Mouse (Mus musculus) hindbrain, embryonic 14.5 days (tissue): Measurements from ENCODE around the gene Colgalt2. TPM values are rescaled to one million over a fixed set of nuclear protein-coding genes. Genes with fewer than 3 reads are reported as not detected.
"Not testable (repeated sequence)": the region's sequence is repeated elsewhere in the genome, so short reads cannot be mapped to it uniquely, and the experiment has no call there.

ENCODE experiments used
- ATAC-seq: fragments of 200-750 bp; cut with Nextera tagmentation; 2 replicates; pipeline ENCODE4 v1.8.0; 2017; ENCODE audit warnings: moderate number of reproducible peaks, mild to moderate bottlenecking, moderate TSS enrichment, moderate library complexity; ENCODE audit not compliant: low FRiP score
- DNase-seq: peaks from one replicate; pipeline ENCODE4 v3.0.0-alpha.2; 2015; ENCODE audit warnings: low spot score
- H3K27ac ChIP-seq: fragments of 300-500 bp; sonication (generic); 2 replicates; pipeline ENCODE4 v1.5.1; 2014; ENCODE audit warnings: mild to moderate bottlenecking, moderate library complexity
- H3K27me3 ChIP-seq: fragments of 300-500 bp; sonication (generic); 2 replicates; pipeline ENCODE4 v1.6.1; 2014; ENCODE audit warnings: mild to moderate bottlenecking, low read length, mixed read lengths; ENCODE audit not compliant: control insufficient read depth, insufficient read depth
- H3K36me3 ChIP-seq: fragments of 300-500 bp; sonication (generic); replicated peaks from 2 replicates; pipeline ENCODE4 v1.6.1; 2014; ENCODE audit not compliant: control insufficient read depth, insufficient read depth
- H3K4me1 ChIP-seq: fragments of 300-500 bp; sonication (generic); replicated peaks from 2 replicates; pipeline ENCODE4 v1.6.1; 2014; ENCODE audit warnings: antibody characterized with exemption, low read length, mixed read lengths; ENCODE audit not compliant: control insufficient read depth, insufficient read depth
- H3K4me2 ChIP-seq: fragments of 300-500 bp; sonication (generic); replicated peaks from 2 replicates; pipeline ENCODE4 v1.6.1; 2014; ENCODE audit warnings: mild to moderate bottlenecking, moderate library complexity
- H3K4me3 ChIP-seq: fragments of 300-500 bp; sonication (generic); replicated peaks from 2 replicates; pipeline ENCODE4 v1.5.1; 2014; ENCODE audit warnings: mild to moderate bottlenecking, low read length
- H3K9ac ChIP-seq: fragments of 300-500 bp; sonication (generic); 2 replicates; pipeline ENCODE4 v1.6.1; 2014
- H3K9me3 ChIP-seq: fragments of 300-500 bp; sonication (generic); 2 replicates; pipeline ENCODE4 v1.6.1; 2016; ENCODE audit warnings: low read length; ENCODE audit not compliant: control insufficient read depth
- WGBS: fragments of 180-500 bp; shearing (Covaris S2); extraction: QIAGEN DNeasy Blood & Tissue Kit; methylation state at CpG from one replicate; pipeline ENCODE4 v1.1.7; 2014; 5-methylcytosine and 5-hydroxymethylcytosine counted together
- polyA plus RNA-seq: library from polyadenylated mRNA; unstranded; fragments of >200 nt; fragmentation: Nextera tagmentation; extraction: Ambion mirVana; gene quantifications from 2 replicates; pipeline ENCODE4 v1.2.1, GENCODE M21; 2014

The Colgalt2 gene
- polyA plus RNA-seq: 3.4 and 3.9 TPM in 2 replicates

DNA sequence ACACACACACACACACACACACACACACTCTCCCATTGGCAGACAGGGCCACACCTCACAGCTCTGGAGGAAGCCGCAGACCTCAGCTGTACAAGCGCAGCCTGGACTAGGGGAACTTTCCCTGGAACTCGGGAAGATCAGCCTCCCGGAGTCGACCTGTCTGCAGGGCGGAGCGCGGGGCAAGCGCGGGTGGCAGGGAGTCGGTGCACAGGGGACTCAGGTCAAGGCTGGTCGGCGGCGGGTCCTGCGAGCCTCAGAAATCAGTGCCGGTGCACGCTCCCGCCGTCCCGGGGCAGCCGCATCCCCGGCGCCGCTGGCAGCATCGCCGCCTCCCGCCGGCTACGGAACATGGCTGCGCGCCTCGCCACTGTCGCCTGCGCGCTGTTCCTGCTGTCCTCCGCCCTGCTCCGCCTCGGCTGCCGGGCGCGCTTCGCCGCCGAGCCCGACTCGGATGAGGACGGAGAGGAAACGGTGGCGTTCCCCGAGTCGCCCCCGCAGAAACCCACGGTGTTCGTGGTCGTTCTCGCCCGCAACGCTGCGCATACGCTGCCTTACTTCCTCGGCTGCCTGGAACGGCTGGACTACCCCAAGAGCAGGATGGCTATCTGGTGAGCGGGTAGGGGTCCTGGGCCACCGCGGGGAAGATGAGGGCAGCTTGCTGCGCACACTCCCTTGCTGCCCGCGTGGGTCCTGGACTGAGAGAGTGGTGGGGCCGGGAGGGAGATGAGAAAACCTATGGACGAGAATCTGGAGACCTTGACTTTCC, at the start of gene Colgalt2:
TSS of gene Colgalt2 (plus strand) at position 41 of the 766 bp plus-strand sequence.
- ATAC-seq (peak; percentile 90), DNase-seq (peak; percentile 49)
- Histone ChIP-seq H3K4me3 (peak within 1 kb of the TSS; percentile 49), H3K4me1 (peaks cover 9% of the 10 kb centered on the region; the same call in 1 of the 2 replicates), H3K27me3 (peaks cover 9% of the 10 kb centered on the region; the same call in 1 of the 2 replicates), H3K9ac (peak within 1 kb of the TSS; percentile 56), H3K4me2 (peak within 1 kb of the TSS; percentile 79), H3K36me3 (no peaks in the 10 kb centered on the region), H3K27ac (peak within 1 kb of the TSS; percentile 38), H3K9me3 (peaks cover 6% of the 10 kb centered on the region; the same call in 1 of the 2 replicates)
- WGBS: under 1% methylated on average over 70 of the region's 70 CpGs

DNA sequence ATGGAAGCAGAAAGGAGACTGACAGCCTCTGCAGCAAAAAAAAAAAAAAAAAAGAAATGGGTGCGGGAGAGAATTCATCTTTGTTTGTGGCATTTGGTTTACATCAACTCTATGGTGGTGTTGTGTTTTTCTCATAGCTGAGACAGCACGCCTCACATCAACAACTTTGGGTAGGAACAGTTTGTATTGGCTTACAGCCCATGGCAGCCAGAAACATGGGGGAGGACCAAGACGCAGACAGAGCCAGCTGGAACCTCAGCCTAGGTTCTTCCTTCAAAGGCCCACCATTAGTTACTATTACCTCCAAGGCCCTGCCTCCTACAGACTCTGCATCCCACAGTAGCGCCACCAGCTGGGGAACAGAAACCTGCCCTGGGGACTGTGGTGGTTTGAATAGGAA, 42.9 kb upstream of the Colgalt2 start:
- no peak for ATAC-seq

DNA sequence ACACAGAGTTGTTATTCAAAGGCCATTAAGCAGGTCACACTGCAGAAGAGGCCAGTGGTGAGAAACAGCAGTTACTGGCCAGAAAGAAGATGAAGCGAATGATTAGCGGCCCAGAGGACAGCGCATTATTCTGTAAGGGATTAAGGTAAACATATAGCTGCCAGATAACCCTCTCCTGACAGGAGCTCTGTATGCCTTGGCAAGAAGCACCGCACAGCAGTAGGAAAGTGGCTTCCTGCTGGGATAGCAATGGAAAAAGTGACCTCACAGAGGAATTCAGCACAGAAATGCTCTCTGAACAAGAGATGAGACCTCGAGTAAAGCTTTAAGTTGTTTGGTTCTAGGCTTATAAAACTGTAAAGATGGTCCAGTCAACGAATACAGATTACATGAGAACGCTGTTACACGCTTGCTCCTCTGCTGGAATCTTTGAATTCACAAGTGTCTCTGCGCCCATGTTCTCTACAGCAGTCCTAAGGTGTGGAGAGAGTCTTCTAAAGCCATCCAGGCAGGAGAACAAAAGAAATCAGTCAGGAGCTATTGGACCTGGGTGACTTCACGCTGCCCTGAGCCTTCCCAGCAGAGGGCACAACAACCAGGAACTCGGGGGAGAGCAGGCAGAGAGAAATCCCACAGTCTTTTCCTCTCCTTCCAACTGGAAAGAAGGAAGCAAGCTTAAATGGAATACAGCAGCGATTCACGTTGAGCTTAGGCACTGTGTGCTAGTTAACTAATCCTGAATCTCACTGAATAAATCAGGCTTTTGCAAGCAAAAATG, 31.1 kb upstream of the Colgalt2 start:
- 52% methylated on average over 13 of the region's 13 CpGs for WGBS
- Histone ChIP-seq H3K9me3 (no peaks in the 10 kb centered on the region), H3K27me3 (no peaks in the 10 kb centered on the region), H3K9ac (no peak overlapping the region), H3K4me1 (no peaks in the 10 kb centered on the region; the same call in 1 of the 2 replicates), H3K27ac (no peak overlapping the region), H3K4me3 (no peak overlapping the region), H3K36me3 (no peaks in the 10 kb centered on the region; the same call in 1 of the 2 replicates), H3K4me2 (no peak overlapping the region)
- DNase-seq (no peak), ATAC-seq (no peak)

More for the DNA sequence above, 42.9 kb upstream of the Colgalt2 start:
- Histone ChIP-seq H3K27ac (no peak overlapping the region), H3K4me3 (no peak overlapping the region), H3K9ac (no peak overlapping the region), H3K36me3 (no peaks in the 10 kb centered on the region), H3K4me1 (no peaks in the 10 kb centered on the region), H3K4me2 (no peak overlapping the region), H3K9me3 (no peaks in the 10 kb centered on the region), H3K27me3 (no peaks in the 10 kb centered on the region)
- WGBS: 86% methylated on average over 4 of the region's 4 CpGs
- no peak for DNase-seq

DNA sequence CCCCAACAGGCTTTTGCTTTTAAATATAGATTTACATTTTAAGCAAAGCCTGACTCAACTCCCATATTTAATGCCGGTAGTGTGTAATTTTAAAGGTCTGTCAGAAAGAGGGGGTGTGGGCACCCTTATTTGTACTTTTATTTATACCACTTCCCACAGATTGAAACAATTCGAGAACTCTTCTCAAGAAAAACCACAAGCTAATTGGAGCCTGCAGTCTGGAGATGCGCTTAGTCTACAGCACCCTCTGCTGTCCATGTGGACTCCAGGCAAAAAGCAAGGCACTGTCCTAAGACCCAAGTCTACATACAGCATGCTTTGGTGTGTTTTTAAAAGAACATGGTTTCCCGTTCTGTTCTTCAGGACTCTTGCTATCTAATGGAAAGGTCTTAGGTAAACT, 30.5 kb upstream of the Colgalt2 start:
- no peaks in the 10 kb centered on the region for H3K27me3 ChIP-seq
- H3K9me3 ChIP-seq: no peaks in the 10 kb centered on the region

DNA sequence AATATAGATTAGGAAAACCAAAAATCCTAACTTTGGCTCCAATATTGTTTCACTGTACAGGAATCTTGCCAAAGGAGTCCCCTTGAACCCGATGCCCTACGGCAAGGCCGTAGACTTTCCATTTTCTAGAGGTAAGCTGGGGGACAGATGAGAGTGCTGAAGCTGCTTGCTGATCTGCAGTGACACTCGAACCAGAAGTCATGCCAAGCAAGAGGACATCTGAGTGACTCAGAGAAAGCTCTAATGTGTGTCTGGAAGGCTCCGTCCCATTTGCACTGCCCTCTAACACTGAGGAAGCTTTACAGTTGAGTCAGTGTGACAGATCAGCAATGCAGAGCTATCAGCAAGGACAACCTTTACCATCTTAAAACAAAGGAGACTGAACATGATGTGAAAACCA, 21.3 kb upstream of the Colgalt2 start:
- H3K4me3 ChIP-seq: no peak overlapping the region
- ATAC-seq (no peak), DNase-seq (no peak)
- H3K9ac ChIP-seq: no peak overlapping the region
- H3K27me3 ChIP-seq: no peaks in the 10 kb centered on the region
- H3K27ac ChIP-seq: no peak overlapping the region
- no peaks in the 10 kb centered on the region for H3K9me3 ChIP-seq
- H3K4me2 ChIP-seq: no peak overlapping the region
- no peaks in the 10 kb centered on the region for H3K4me1 ChIP-seq
- 95% methylated on average over 5 of the region's 5 CpGs for WGBS
- no peaks in the 10 kb centered on the region for H3K36me3 ChIP-seq

More for the DNA sequence above, 30.5 kb upstream of the Colgalt2 start:
- 19% methylated on average over 4 of the region's 4 CpGs for WGBS
- Histone ChIP-seq H3K27ac (no peak overlapping the region), H3K4me2 (no peak overlapping the region), H3K9ac (no peak overlapping the region), H3K4me3 (no peak overlapping the region), H3K36me3 (no peaks in the 10 kb centered on the region; the same call in 1 of the 2 replicates), H3K4me1 (no peaks in the 10 kb centered on the region; the same call in 1 of the 2 replicates)
- DNase-seq (peak; percentile 84), ATAC-seq (peak; percentile 75; the same call in 1 of the 2 replicates)

DNA sequence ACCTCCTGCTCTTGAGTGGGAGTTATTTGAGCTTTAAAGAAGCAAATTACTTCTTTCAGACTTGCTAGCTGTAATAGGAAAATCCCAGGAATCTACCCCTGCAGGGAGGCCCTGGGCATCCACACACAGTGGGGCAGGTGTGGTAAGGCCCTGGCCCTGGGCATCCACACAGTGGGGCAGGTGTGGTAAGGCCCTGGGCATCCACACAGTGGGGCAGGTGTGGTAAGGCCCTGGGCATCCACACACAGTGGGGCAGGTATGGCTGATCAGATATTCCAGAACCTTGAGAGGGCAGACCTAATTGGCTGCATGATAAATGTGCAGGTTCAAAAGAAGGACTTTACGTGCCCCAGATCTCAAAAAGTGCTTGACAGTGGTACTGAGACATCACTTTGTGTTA, 15.0 kb upstream of the Colgalt2 start:
- no peak overlapping the region for H3K9ac ChIP-seq
- no peaks in the 10 kb centered on the region for H3K27me3 ChIP-seq
- no peak overlapping the region for H3K4me2 ChIP-seq
- ATAC-seq: no peak
- WGBS: 91% methylated on average over 1 of the region's 1 CpGs
- no peaks in the 10 kb centered on the region for H3K9me3 ChIP-seq
- no peaks in the 10 kb centered on the region for H3K4me1 ChIP-seq
- no peak for DNase-seq
- no peak overlapping the region for H3K4me3 ChIP-seq
- H3K36me3 ChIP-seq: no peaks in the 10 kb centered on the region
- no peak overlapping the region for H3K27ac ChIP-seq

DNA sequence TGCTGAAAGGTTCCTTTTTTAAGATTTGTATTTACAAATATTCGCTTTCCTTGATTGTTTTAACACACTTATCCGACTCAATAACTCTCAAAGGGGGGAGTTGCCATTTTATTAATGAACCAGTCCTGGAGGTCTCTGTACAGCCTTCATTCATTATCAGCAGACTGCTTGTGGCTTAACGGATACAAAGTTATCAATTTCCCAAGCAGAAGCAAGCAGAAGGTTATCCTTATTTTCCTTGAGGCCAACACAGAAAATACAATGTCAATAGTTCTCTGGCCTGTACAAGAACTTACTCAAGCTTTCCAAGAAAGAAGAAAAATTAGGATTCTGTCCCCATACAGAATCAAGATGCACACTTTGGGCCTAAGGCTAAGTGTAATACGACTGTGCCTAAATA, 13.9 kb upstream of the Colgalt2 start:
- ATAC-seq, H3K4me1 ChIP-seq, H3K27ac ChIP-seq, H3K27me3 ChIP-seq, DNase-seq, H3K9me3 ChIP-seq, H3K36me3 ChIP-seq: not testable (repeated sequence)
- peak overlapping the region; percentile 81 for H3K9ac ChIP-seq
- H3K4me2 ChIP-seq: peak overlapping the region; percentile 62
- WGBS: 27% methylated on average over 2 of the region's 4 CpGs
- peak overlapping the region; percentile 68 for H3K4me3 ChIP-seq

DNA sequence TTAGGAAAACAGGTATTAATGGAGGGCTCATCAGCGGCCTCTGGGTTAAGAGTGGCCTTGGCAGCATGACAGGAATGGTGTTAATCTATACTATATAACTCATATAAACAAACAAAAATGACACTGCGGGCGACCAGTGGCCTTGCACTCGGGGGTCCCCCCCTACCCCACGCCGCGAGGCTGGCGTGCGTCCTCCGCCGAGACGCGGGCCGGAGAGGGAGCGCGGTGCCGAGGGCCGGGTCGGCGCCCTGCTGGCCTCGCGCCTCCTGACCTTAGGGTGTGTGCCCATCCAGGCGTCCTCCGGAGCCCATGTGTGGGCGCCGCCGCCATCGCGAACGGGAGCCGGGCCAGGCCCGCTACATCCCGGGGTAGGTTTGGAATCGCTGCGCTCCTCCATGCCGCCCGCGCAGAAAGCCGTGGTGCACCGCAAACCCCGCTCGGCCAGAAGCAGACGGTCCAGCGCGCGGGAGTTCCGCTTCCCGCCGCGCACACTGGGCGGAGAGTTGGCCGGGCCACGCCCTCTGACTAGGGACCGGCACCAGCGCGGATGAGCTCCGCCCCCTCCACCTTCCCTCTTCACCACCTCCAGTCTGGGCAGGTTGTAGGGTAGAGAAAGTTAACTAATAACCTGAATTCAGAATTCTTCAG, 13.3 kb upstream of the Colgalt2 start, which contains the start of gene Tsen15:
TSS of gene Tsen15 (minus strand) at position 501 of the 648 bp plus-strand sequence.
- Histone ChIP-seq H3K27ac (no peak within 1 kb of the TSS), H3K4me3 (peak within 1 kb of the TSS; percentile 68), H3K27me3 (no peaks in the 10 kb centered on the region), H3K36me3 (no peaks in the 10 kb centered on the region), H3K9me3 (no peaks in the 10 kb centered on the region), H3K9ac (peak within 1 kb of the TSS; percentile 81), H3K4me2 (peak within 1 kb of the TSS; percentile 62), H3K4me1 (no peaks in the 10 kb centered on the region)
- peak; percentile 71 for DNase-seq
- WGBS: under 1% methylated on average over 57 of the region's 57 CpGs
- ATAC-seq: peak; percentile 96

DNA sequence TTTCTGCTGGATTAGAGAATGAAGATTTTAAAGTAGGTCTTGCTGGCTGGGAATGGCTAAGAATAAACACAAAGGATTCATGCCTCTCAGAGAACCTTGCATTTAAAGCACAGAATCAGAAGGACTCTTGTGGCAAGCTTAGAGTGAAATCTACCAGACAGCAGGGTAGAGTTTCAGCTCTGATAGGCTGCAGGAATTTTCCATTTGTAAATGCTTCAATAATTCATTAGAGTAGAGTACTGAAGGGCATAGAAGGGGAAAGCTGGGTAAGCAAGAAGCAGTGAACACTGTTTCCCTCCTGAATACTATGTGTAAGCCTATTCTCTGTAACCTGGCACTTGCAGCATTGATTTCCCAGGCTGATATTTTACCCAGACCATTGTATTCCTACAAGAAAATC, 10.4 kb upstream of the Colgalt2 start:
- DNase-seq (no peak), ATAC-seq (no peak)
- H3K27me3 ChIP-seq: no peaks in the 10 kb centered on the region

More for the DNA sequence above, 10.4 kb upstream of the Colgalt2 start:
- Histone ChIP-seq H3K4me3 (no peak overlapping the region), H3K36me3 (no peaks in the 10 kb centered on the region), H3K4me2 (no peak overlapping the region), H3K9me3 (no peaks in the 10 kb centered on the region), H3K27ac (no peak overlapping the region), H3K4me1 (no peaks in the 10 kb centered on the region), H3K9ac (no peak overlapping the region)
